Mouse (Mus musculus): Measurements from ENCODE around the gene Olfr1448.
"Not testable (repeated sequence)": the region's sequence is repeated elsewhere in the genome, so short reads cannot be mapped to it uniquely, and the experiment has no call there.

Gene Olfr1448

DNA sequence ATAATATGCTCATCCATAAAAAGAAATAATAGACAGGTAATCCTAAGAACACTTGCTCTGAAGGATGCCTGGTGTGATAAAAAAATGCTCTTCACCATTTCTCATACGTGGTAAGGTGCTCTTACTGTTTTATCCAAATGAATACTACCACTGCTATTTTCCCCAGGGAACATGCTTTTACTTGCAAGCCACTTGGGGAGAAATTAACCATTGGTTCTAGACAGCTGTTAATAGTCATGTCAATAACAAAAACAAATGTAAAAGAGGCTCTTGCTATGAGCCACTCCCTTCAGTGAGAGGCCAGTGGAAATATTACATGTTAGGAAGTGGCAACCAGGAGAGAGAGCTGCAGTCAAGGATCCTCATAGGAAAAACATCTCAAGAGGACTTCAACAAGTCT, at the start of gene Olfr1448:
Olfr1448 (minus strand) TSS at position 101 of the 400 bp plus-strand sequence.
- DNase-seq (ENCODE audit: extremely low read depth, low read depth), result no peak

DNA sequence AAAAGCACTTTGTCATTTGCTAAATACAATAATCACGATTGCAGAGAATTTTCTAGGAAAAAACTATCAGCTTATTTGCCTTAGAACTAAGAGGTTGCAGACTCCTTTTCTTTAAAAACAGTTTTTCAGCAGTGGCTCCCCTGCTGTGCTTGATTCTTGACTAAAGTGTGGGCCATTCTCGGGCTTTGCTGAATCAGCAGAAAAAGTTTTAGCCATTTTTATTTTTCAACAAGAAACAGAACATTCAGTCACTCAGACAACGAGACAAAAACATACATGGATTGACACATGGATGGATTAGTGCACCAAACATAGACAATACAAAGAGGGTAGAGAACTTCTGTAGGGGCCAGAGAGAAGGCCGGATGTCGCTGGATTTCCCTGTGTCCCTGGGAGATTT, 45.9 kb upstream of the Olfr1448 start:
- DNase-seq (ENCODE audit: extremely low read depth, low read depth), result not testable (repeated sequence)

DNA sequence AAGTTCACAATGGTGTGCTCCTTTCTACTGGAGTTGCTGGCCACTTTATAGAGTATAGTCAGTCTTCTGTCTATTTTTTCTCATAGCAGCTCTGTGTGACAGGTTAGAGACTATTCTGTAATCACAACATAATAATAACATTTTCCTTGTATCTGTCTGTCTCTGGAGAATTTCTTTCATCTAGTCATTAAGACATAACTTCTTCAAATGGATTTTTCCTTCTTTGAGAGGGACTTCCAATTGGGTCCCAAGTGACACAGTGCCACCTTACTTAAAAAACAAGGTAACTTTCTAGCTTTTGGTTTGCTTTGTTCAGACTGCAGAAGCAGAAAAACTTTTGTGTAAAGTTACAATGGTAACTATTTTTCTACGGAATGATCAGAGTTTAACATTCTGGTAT, 25.7 kb upstream of the Olfr1448 start, which contains the start of gene Olfr1450:
Olfr1450 (plus strand) TSS at position 301 of the 400 bp plus-strand sequence.
- no peak for DNase-seq (ENCODE audit: extremely low read depth, low read depth)

DNA sequence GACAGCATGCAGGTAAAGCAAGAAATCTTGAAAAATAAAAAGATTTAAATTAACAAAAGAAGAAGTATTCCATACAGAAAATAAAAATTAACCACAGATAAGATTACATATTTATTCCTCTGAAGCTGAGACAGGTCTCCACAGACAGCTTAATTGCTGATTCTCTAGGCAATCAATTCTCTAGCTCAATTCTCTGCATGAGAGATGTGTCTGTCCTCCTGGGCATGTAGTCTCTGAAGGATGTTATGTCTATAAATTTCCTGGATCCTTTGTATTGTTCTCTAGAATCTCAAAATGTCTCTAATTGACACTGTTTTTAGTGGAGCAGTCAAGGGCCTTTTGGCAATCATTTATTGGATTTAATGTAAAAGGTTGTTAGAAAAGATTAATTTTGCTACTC, 6.3 kb upstream of the Olfr1448 start, which contains the start of gene Olfr1449:
Olfr1449 (plus strand) TSS at position 301 of the 400 bp plus-strand sequence.
- DNase-seq (ENCODE audit: extremely low read depth, low read depth), result no peak

DNA sequence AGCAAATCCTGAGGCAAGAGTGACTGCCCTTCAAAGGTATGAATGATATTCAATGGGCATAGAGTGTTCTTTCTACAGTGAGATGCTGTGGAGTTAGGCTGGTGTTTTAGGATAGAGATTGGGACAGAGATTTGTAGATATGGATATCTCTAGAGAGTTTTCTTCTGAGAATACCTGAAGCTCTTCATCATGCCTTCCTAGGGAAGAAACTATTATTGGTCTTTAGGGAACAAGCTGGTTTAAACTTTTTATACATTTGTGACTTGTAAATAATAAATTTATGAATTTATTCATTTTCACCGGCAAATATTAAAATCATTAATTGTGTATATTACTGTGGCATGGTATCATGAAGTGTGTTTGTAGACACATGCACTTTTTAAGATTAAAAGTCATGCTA, 20.6 kb downstream of the Olfr1448 start, which contains the start of gene Olfr1447:
Olfr1447 (minus strand) TSS at position 101 of the 400 bp plus-strand sequence.
- no peak for DNase-seq (ENCODE audit: extremely low read depth, low read depth)

DNA sequence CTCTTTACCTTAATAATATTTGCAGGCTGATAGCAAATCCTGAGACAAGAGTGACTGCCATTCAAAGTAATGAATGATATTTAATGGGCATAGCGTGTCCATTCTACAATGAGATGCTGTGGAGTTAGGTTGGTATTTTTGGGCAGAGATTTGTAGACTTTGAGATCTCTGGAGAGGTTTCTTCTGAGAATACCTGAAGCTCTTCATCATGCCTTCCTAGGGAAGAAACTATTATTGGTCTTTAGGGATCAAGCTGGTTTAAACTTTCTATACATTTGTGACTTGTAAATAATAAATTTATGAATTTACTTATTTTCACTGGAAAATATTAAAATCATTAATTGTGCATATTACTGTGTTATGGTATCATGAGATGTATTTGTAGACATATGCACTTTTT, 30.8 kb downstream of the Olfr1448 start, which contains the start of gene Olfr1446:
Olfr1446 (minus strand) TSS at position 101 of the 400 bp plus-strand sequence.
- DNase-seq (ENCODE audit: extremely low read depth, low read depth), result no peak

DNA sequence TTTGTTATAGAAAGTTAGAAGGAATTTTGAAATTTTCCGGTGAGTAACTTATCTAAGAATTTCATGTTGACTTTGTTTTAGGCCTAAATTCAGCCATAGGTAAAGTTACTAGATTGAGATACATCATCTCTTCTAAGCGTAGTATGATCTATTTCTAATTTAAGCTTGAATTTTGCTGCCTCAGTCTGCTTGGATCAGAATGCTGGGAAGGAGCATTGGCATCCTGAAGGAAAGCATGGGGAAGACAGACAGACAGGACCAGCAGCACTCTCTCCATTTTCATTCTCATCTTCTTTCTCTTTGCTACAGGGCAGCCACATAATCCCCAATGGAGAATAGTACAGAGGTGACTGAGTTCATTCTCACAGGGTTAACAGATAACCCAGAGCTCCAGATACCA, 40.7 kb downstream of the Olfr1448 start, which contains the start of gene Olfr1445:
Olfr1445 (plus strand) TSS at position 301 of the 400 bp plus-strand sequence.
- no peak for DNase-seq (ENCODE audit: extremely low read depth, low read depth)
